ENCODE assay signal across 8 mouse cellular contexts in the genomic region with DNA sequence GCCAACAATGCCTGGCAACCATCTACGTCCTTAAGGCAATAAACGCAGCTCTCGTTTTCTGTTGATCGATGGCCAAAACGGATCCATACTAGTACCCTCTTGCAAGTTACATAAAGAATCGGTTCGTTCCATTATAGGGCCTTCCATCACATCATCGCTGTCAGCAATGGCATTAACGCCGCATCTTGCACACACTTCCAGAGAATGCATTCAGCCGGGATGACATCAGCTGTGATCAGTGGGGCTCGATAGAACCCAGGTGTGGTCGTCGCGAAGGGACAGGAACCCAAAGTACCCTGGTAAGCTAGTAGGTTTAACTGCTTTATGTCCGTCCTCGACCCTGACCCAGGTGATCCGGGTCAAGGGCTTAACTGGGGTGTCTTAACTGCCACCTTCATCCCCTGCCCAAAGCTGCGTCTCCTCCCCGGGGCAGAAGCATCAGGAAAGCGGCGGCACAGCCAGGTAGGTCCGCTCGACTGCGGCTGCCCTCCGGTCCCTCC. TPM values are rescaled to one million over a fixed set of nuclear protein-coding genes. Genes with fewer than 3 reads are reported as not detected.
DNase-seq lines count a peak whose midpoint lies in the region; ATAC-seq and TF ChIP-seq lines count a peak whose summit lies in the region.

No protein-coding gene starts in this region.

- TF ChIP-seq POLR2A in testis, adult 2 months (IDR thresholded peaks at IDR 0.05; ENCODE audit: control insufficient read depth, low read depth, low read length): no peak

- H3K9me3 ChIP-seq in forebrain, embryonic 11.5 days (ENCODE audit: control insufficient read depth, low read length): no peaks in the 10 kb centered on the region

- peak; percentile 19 to 24 for DNase-seq in cerebellum, adult 18-20 months
- DNase-seq in cerebellum, adult 9-10 months: no peak
- DNase-seq in testis, postnatal 10 days (ENCODE audit: low spot score): no peak
- peak; percentile 80 for DNase-seq in forebrain, embryonic 11.5 days (ENCODE audit: low spot score)
- peak; percentile 41 to 42 for DNase-seq in layer of hippocampus, postnatal 36 days
- peak; percentile 49 for DNase-seq in naive thymus-derived CD4-positive, alpha-beta T cell, adult 2 months (ENCODE audit: low read depth)
- no peak for DNase-seq in c-Kit-positive CD71-positive TER-119-positive erythroid progenitor cells, embryonic 14.5 days (ENCODE audit: low spot score)

- peak overlapping the region; percentile 88 for H3K9ac ChIP-seq in forebrain, embryonic 11.5 days (ENCODE audit: low read length)

- H3K4me1 ChIP-seq in testis, adult 2 months (ENCODE audit: control insufficient read depth, insufficient read depth, low read length): no peaks in the 10 kb centered on the region; the same call in 1 of the 2 replicates
- H3K4me1 ChIP-seq in forebrain, embryonic 11.5 days (replicated peaks; ENCODE audit: control insufficient read depth, insufficient read depth, low read length): peaks cover 8% of the 10 kb centered on the region; the same call in 1 of the 2 replicates

- under 1% methylated on average over 26 of the region's 26 CpGs for WGBS in forebrain, embryonic 11.5 days

- H3K4me2 ChIP-seq in forebrain, embryonic 11.5 days (ENCODE audit: low read depth, low read length, severe bottlenecking): peak overlapping the region; percentile 53

- H3K4me3 ChIP-seq in testis, adult 2 months (ENCODE audit: control insufficient read depth, low read depth, low read length): peak overlapping the region; percentile 96
- H3K4me3 ChIP-seq in forebrain, embryonic 11.5 days (ENCODE audit: low read depth, low read length): peak overlapping the region; percentile 62

- peak; percentile 43; the same call in 1 of the 2 replicates for ATAC-seq in forebrain, embryonic 11.5 days (replicated peaks; ENCODE audit: low FRiP score)

- peak overlapping the region; percentile 96 for H3K27ac ChIP-seq in testis, adult 2 months (ENCODE audit: control insufficient read depth, insufficient read depth, low read depth, low read length)
- H3K27ac ChIP-seq in forebrain, embryonic 11.5 days (ENCODE audit: low read depth, low read length): peak overlapping the region; percentile 67

- H3K36me3 ChIP-seq in testis, adult 2 months (ENCODE audit: control insufficient read depth, insufficient read depth, low read length): no peaks in the 10 kb centered on the region
- H3K36me3 ChIP-seq in forebrain, embryonic 11.5 days (ENCODE audit: control insufficient read depth, insufficient read depth, low read length): peaks cover 16% of the 10 kb centered on the region; the same call in 1 of the 2 replicates

- H3K27me3 ChIP-seq in testis, adult 2 months (ENCODE audit: control insufficient read depth, insufficient read depth, low read length): no peaks in the 10 kb centered on the region
- H3K27me3 ChIP-seq in forebrain, embryonic 11.5 days (ENCODE audit: control insufficient read depth, insufficient read depth, low read length): no peaks in the 10 kb centered on the region

- 0 out of 2 replicates have a peak, but pooled peaks have one; percentile 3 for TF ChIP-seq CTCF in testis, adult 2 months (IDR thresholded peaks at IDR 0.05; ENCODE audit: control insufficient read depth, insufficient read depth, insufficient replicate concordance, low read depth, low read length)

RNA-seq across cellular contexts. Expression of gene Kpna2, which starts 0.6 kb away (rescaled TPM):
- polyA plus RNA-seq in testis, adult 2 months (2012; rRNA removed): 36.5 and 150 TPM in 2 replicates
- polyA plus RNA-seq in forebrain, embryonic 11.5 days (2014; fragmentation: Nextera tagmentation; extraction: Ambion mirVana): 764 and 777 TPM in 2 replicates
- 10 to 100 TPM; 21.5 to 25.2 TPM for total RNA-seq in layer of hippocampus, postnatal 36 days (2021)

RNA-seq across cellular contexts. Expression of gene 1810010H24Rik, which starts 26.8 kb away (rescaled TPM):
- 0.62 and 0.78 TPM in 2 replicates for polyA plus RNA-seq in testis, adult 2 months (2012; rRNA removed)
- 2.5 and 4.2 TPM in 2 replicates for polyA plus RNA-seq in forebrain, embryonic 11.5 days (2014; fragmentation: Nextera tagmentation; extraction: Ambion mirVana)
- 1 to 10 TPM; 2.6 to 3.4 TPM for total RNA-seq in layer of hippocampus, postnatal 36 days (2021)

Comparison
In these comparisons a context has a peak if more than half of its experiments do, and no peak if none do; other contexts are left out.
1. DNase-seq: peak in cerebellum, adult 18-20 months (2 of 2), forebrain, embryonic 11.5 days (single experiment), layer of hippocampus, postnatal 36 days (2 of 2) and naive thymus-derived CD4-positive, alpha-beta T cell, adult 2 months (single experiment); none in cerebellum, adult 9-10 months (single experiment), testis, postnatal 10 days (single experiment) and c-Kit-positive CD71-positive TER-119-positive erythroid progenitor cells, embryonic 14.5 days (single experiment).